Mouse (Mus musculus): ENCODE measurements at regions not wholly inside any gene's neighbourhood (a gene's known extent, or its start where the extent isn't known, plus 50 kb on each side); places are given as distances from the start of the nearest gene placed in this dataset.

- Histone ChIP-seq H3K36me3 (ENCODE audit: insufficient read depth, low read length) (no peaks in the 10 kb centered on the region), H3K4me1 (replicated peaks; ENCODE audit: low read depth, low read length) (no peaks in the 10 kb centered on the region), H3K9me3 (ENCODE audit: low read length) (peaks cover 8% of the 10 kb centered on the region; the same call in 1 of the 2 replicates), H3K27me3 (ENCODE audit: insufficient read depth, low read length) (no peaks in the 10 kb centered on the region), H3K4me3 (replicated peaks; ENCODE audit: low read length) (no peak overlapping the region)
- TF ChIP-seq NANOG (IDR thresholded peaks at IDR 0.05; ENCODE audit: borderline replicate concordance, low read length) (no peak), POU5F1 (IDR thresholded peaks at IDR 0.05; ENCODE audit: borderline replicate concordance, low read length) (no peak), CTCF (conservative IDR thresholded peaks at IDR 0.05; ENCODE audit: low read length) (no peak; the same call in 1 of the 2 replicates)
Observed at GRCm38 (mm10) chr7:66544352-66545053, 117.2 kb upstream of the Aldh1a3 start.

GRCm38 (mm10) chr7:66532596-66532995 is 105.3 kb upstream of the Aldh1a3 start:
- H3K4me3 ChIP-seq (replicated peaks; ENCODE audit: low read length): no peak overlapping the region
- H3K9me3 ChIP-seq (ENCODE audit: low read length): no peaks in the 10 kb centered on the region
- TF ChIP-seq POU5F1 (IDR thresholded peaks at IDR 0.05; ENCODE audit: borderline replicate concordance, low read length): no peak
- no peak for TF ChIP-seq CTCF (conservative IDR thresholded peaks at IDR 0.05; ENCODE audit: low read length)
- TF ChIP-seq NANOG (IDR thresholded peaks at IDR 0.05; ENCODE audit: borderline replicate concordance, low read length): no peak
- no peaks in the 10 kb centered on the region for H3K4me1 ChIP-seq (replicated peaks; ENCODE audit: low read depth, low read length)
- no peaks in the 10 kb centered on the region for H3K36me3 ChIP-seq (ENCODE audit: insufficient read depth, low read length)
- H3K27me3 ChIP-seq (ENCODE audit: insufficient read depth, low read length): 0 out of 2 replicates have a peak, but pooled peaks cover 3% of the 10 kb centered on the region

DNA sequence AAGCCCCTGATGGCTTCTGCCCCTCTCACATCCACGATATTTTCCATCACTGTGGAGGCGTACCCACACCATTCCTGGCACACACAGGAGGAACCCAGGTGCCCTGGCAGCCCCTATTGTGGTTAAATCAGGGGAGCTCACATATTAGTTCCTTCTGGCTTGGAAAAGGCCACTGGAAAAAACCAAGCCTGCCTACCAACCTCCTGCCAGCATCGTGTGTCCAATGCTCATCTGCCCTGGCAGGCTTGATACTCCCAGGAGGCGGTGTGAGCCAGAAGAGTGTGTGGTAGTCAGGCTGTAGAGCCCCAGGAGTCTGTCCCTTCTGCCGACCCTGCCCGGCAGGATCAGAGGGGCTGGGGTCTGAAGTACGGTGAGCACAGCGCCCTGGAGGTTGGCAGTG is 104.7 kb upstream of the Aldh1a3 start:
- H3K4me1 ChIP-seq (replicated peaks; ENCODE audit: low read depth, low read length): no peaks in the 10 kb centered on the region
- TF ChIP-seq POU5F1 (IDR thresholded peaks at IDR 0.05; ENCODE audit: borderline replicate concordance, low read length): no peak
- TF ChIP-seq NANOG (IDR thresholded peaks at IDR 0.05; ENCODE audit: borderline replicate concordance, low read length): no peak
- TF ChIP-seq CTCF (conservative IDR thresholded peaks at IDR 0.05; ENCODE audit: low read length): no peak
- H3K36me3 ChIP-seq (ENCODE audit: insufficient read depth, low read length): no peaks in the 10 kb centered on the region
- H3K9me3 ChIP-seq (ENCODE audit: low read length): no peaks in the 10 kb centered on the region
- H3K4me3 ChIP-seq (replicated peaks; ENCODE audit: low read length): no peak overlapping the region
- 0 out of 2 replicates have a peak, but pooled peaks cover 3% of the 10 kb centered on the region for H3K27me3 ChIP-seq (ENCODE audit: insufficient read depth, low read length)

DNA sequence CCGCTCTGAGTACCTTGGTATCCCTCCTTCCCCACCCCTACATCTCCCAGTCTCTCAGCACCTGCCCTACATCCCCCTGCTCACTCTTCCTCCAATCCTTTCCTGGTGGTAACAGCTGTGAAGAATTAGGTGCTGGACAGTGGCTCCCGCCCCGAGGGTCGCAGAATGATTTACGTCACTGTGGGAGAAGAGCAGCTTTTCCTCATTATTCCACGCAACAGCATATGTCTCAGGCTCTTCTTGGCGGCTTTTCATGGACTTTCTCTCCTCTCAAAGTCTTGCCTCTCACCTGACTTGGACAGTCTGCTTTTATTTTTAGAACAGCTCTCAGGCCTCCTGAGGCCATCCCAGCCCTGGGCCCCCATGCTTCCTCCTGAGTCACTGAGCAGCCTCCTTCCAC is 103.8 kb upstream of the Aldh1a3 start:
- H3K4me3 ChIP-seq (replicated peaks; ENCODE audit: low read length): no peak overlapping the region
- no peaks in the 10 kb centered on the region for H3K9me3 ChIP-seq (ENCODE audit: low read length)
- no peaks in the 10 kb centered on the region for H3K36me3 ChIP-seq (ENCODE audit: insufficient read depth, low read length)
- H3K4me1 ChIP-seq (replicated peaks; ENCODE audit: low read depth, low read length): no peaks in the 10 kb centered on the region
- TF ChIP-seq NANOG (IDR thresholded peaks at IDR 0.05; ENCODE audit: borderline replicate concordance, low read length) (no peak), CTCF (conservative IDR thresholded peaks at IDR 0.05; ENCODE audit: low read length) (no peak), POU5F1 (IDR thresholded peaks at IDR 0.05; ENCODE audit: borderline replicate concordance, low read length) (no peak)
- H3K27me3 ChIP-seq (ENCODE audit: insufficient read depth, low read length): 0 out of 2 replicates have a peak, but pooled peaks cover 3% of the 10 kb centered on the region

GRCm38 (mm10) chr7:66528881-66529280 is 101.6 kb upstream of the Aldh1a3 start:
- Histone ChIP-seq H3K36me3 (ENCODE audit: insufficient read depth, low read length) (no peaks in the 10 kb centered on the region), H3K4me3 (replicated peaks; ENCODE audit: low read length) (no peak overlapping the region), H3K4me1 (replicated peaks; ENCODE audit: low read depth, low read length) (no peaks in the 10 kb centered on the region), H3K27me3 (ENCODE audit: insufficient read depth, low read length) (0 out of 2 replicates have a peak, but pooled peaks cover 3% of the 10 kb centered on the region), H3K9me3 (ENCODE audit: low read length) (no peaks in the 10 kb centered on the region)
- no peak for TF ChIP-seq POU5F1 (IDR thresholded peaks at IDR 0.05; ENCODE audit: borderline replicate concordance, low read length)
- no peak for TF ChIP-seq NANOG (IDR thresholded peaks at IDR 0.05; ENCODE audit: borderline replicate concordance, low read length)
- no peak for TF ChIP-seq CTCF (conservative IDR thresholded peaks at IDR 0.05; ENCODE audit: low read length)

GRCm38 (mm10) chr7:66523959-66524358 is 96.6 kb upstream of the Aldh1a3 start:
- H3K4me3 ChIP-seq (replicated peaks; ENCODE audit: low read length): no peak overlapping the region
- no peak for TF ChIP-seq NANOG (IDR thresholded peaks at IDR 0.05; ENCODE audit: borderline replicate concordance, low read length)
- no peak for TF ChIP-seq CTCF (conservative IDR thresholded peaks at IDR 0.05; ENCODE audit: low read length)
- TF ChIP-seq POU5F1 (IDR thresholded peaks at IDR 0.05; ENCODE audit: borderline replicate concordance, low read length): no peak
- no peaks in the 10 kb centered on the region for H3K36me3 ChIP-seq (ENCODE audit: insufficient read depth, low read length)
- H3K27me3 ChIP-seq (ENCODE audit: insufficient read depth, low read length): no peaks in the 10 kb centered on the region
- H3K4me1 ChIP-seq (replicated peaks; ENCODE audit: low read depth, low read length): no peaks in the 10 kb centered on the region
- no peaks in the 10 kb centered on the region for H3K9me3 ChIP-seq (ENCODE audit: low read length)

DNA sequence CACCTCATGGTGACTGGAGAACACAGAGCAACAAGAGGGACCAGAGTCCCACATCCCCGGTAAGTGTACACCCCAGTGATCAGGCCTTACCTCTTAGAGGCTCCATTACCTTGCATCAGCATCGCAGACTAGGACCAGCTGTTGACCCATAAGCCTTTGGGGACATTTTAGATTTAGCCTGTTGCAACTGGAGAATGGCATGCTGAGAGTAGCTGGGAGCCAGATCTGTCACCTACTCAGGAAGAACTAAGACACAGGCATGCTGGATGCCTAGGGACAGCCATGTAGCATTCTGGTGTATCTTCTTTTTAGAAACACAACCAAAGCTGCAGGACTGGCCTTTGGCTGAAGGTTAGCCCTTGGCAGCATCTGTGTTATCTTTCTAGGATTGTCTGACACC is 94.2 kb upstream of the Aldh1a3 start:
- no peaks in the 10 kb centered on the region for H3K27me3 ChIP-seq (ENCODE audit: insufficient read depth, low read length)
- H3K9me3 ChIP-seq (ENCODE audit: low read length): no peaks in the 10 kb centered on the region
- no peak for TF ChIP-seq NANOG (IDR thresholded peaks at IDR 0.05; ENCODE audit: borderline replicate concordance, low read length)
- no peak for TF ChIP-seq CTCF (conservative IDR thresholded peaks at IDR 0.05; ENCODE audit: low read length)
- TF ChIP-seq POU5F1 (IDR thresholded peaks at IDR 0.05; ENCODE audit: borderline replicate concordance, low read length): no peak
- H3K4me3 ChIP-seq (replicated peaks; ENCODE audit: low read length): no peak overlapping the region
- H3K4me1 ChIP-seq (replicated peaks; ENCODE audit: low read depth, low read length): no peaks in the 10 kb centered on the region
- H3K36me3 ChIP-seq (ENCODE audit: insufficient read depth, low read length): no peaks in the 10 kb centered on the region

DNA sequence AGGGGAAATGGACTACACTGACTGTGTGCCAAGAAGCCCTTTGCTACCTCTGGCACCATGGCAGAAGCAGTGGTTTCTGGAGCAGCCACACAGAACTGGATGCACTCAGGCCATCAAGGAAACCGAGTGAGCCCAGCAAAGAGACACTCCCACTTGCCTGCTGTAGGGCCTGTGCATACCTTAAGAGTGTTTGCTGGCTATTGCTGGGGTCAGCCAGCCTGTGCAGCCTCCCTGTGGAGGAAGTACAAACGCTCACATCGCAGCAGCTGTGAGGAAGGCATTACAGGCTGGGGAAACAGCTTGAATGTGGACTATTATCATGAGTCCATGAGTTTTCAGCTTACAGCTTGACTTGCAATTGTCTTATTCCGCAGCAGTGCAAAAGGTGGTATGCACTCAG is 88.8 kb upstream of the Aldh1a3 start:
- peaks cover 10% of the 10 kb centered on the region for H3K9me3 ChIP-seq (ENCODE audit: low read length)
- no peaks in the 10 kb centered on the region; the same call in 1 of the 2 replicates for H3K4me1 ChIP-seq (replicated peaks; ENCODE audit: low read depth, low read length)
- no peak for TF ChIP-seq POU5F1 (IDR thresholded peaks at IDR 0.05; ENCODE audit: borderline replicate concordance, low read length)
- no peak for TF ChIP-seq NANOG (IDR thresholded peaks at IDR 0.05; ENCODE audit: borderline replicate concordance, low read length)
- TF ChIP-seq CTCF (conservative IDR thresholded peaks at IDR 0.05; ENCODE audit: low read length): no peak
- H3K4me3 ChIP-seq (replicated peaks; ENCODE audit: low read length): no peak overlapping the region
- no peaks in the 10 kb centered on the region for H3K27me3 ChIP-seq (ENCODE audit: insufficient read depth, low read length)
- H3K36me3 ChIP-seq (ENCODE audit: insufficient read depth, low read length): no peaks in the 10 kb centered on the region
